Mouse (Mus musculus): ENCODE data around the gene Sprn. TPM values are rescaled to one million over a fixed set of nuclear protein-coding genes. Genes with fewer than 3 reads are reported as not detected.

The Sprn gene
- total and polyA plus RNA-seq, 3 experiments = 0.11 TPM; not detected in 2

DNA sequence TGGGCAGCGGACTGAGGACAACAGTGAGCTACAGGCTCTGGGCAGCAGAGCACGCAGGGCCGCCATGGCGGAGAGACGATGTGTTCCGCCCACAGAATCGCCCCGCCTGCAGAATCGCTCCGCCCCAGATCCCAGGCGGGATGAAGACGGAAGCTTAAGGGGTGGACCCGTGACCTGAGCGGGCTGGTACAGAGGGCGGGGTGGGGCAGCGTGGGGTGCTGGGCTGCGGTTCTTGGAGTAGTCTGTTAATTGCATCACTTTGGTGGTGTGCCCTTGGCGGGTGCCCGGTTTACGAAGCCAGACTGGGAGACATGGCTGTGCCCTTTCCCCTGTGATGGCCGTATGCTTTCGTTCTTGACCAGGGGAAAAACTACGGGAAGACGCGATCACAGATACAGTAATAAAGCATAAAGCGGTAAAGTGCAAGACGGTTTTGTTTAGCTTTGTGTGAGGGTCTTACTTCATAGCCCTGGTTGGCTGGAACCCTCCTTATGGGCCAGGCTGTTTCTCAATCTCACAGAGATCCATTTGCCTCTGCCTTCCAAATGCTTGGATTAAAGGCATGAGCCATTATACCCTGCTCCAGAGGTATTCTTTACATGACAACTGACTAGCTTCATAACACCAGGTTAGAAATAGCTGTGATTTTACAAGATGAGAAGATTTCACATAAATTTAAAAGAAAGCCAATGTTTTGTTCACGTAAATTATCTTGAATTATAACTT is 38.2 kb downstream of the Sprn start, which contains the start of gene Echs1:
Echs1 (minus strand) TSS at position 148 of the 726 bp plus-strand sequence.
- peaks cover 23% of the 10 kb centered on the region for H3K4me1 ChIP-seq (ENCODE audit: insufficient read depth, low read depth, low read length)
- TF ChIP-seq GATA2 (IDR thresholded peaks at IDR 0.05; ENCODE audit: borderline replicate concordance, low read depth, low read length) (no peak), POLR2AphosphoS5 (IDR thresholded peaks at IDR 0.05; ENCODE audit: insufficient replicate concordance, low read depth, low read length) (no peak), GATA1 (IDR thresholded peaks at IDR 0.05; ENCODE audit: borderline replicate concordance, low read length) (no peak)
- 0 out of 2 replicates have a peak, but pooled peaks cover 1% of the 10 kb centered on the region for H3K27me3 ChIP-seq (ENCODE audit: insufficient read depth, low read length)
- DNase-seq (ENCODE audit: low spot score) = peak; percentile 98
- H3K4me3 ChIP-seq (ENCODE audit: low read depth, low read length) = peak within 1 kb of the TSS; percentile 96
- peaks cover 26% of the 10 kb centered on the region for H3K36me3 ChIP-seq (replicated peaks)
- H3K9me3 ChIP-seq (replicated peaks) = no peaks in the 10 kb centered on the region
- peak; percentile 97 for ATAC-seq (ENCODE audit: extremely low read depth, insufficient number of reproducible peaks, low FRiP score, poor library complexity, severe bottlenecking)

GRCm38 (mm10) chr7:140115583-140116328 is 38.9 kb downstream of the Sprn start, which contains the start of gene Paox:
TSS of gene Paox (plus strand) at chr7:140115799.
- DNase-seq (ENCODE audit: low spot score) = peak; percentile 81
- H3K9me3 ChIP-seq (replicated peaks) = no peaks in the 10 kb centered on the region
- no peaks in the 10 kb centered on the region for H3K27me3 ChIP-seq (ENCODE audit: insufficient read depth, low read length)
- H3K4me3 ChIP-seq (ENCODE audit: low read depth, low read length) = peak within 1 kb of the TSS; percentile 96
- TF ChIP-seq CTCF (IDR thresholded peaks at IDR 0.05; ENCODE audit: low read depth, low read length) (no peak), POLR2AphosphoS5 (IDR thresholded peaks at IDR 0.05; ENCODE audit: insufficient replicate concordance, low read depth, low read length) (no peak), TAL1 (conservative IDR thresholded peaks at IDR 0.05; ENCODE audit: low read depth, low read length) (no peak), GATA2 (IDR thresholded peaks at IDR 0.05; ENCODE audit: borderline replicate concordance, low read depth, low read length) (no peak), GATA1 (IDR thresholded peaks at IDR 0.05; ENCODE audit: borderline replicate concordance, low read length) (no peak)
- H3K4me1 ChIP-seq (ENCODE audit: insufficient read depth, low read depth, low read length) = peaks cover 20% of the 10 kb centered on the region
- H3K36me3 ChIP-seq (replicated peaks) = peaks cover 32% of the 10 kb centered on the region
- ATAC-seq (ENCODE audit: extremely low read depth, insufficient number of reproducible peaks, low FRiP score, poor library complexity, severe bottlenecking) = peak; percentile 70

GRCm38 (mm10) chr7:140111943-140112342 is 42.7 kb downstream of the Sprn start:
- Histone ChIP-seq H3K36me3 (replicated peaks) (peaks cover 70% of the 10 kb centered on the region), H3K9me3 (replicated peaks) (no peaks in the 10 kb centered on the region), H3K4me1 (ENCODE audit: insufficient read depth, low read depth, low read length) (peaks cover 16% of the 10 kb centered on the region), H3K4me3 (ENCODE audit: low read depth, low read length) (no peak overlapping the region), H3K27me3 (ENCODE audit: insufficient read depth, low read length) (no peaks in the 10 kb centered on the region)
- DNase-seq (ENCODE audit: low spot score) (no peak), ATAC-seq (ENCODE audit: extremely low read depth, insufficient number of reproducible peaks, low FRiP score, poor library complexity, severe bottlenecking) (no peak)
- TF ChIP-seq GATA1 (IDR thresholded peaks at IDR 0.05; ENCODE audit: borderline replicate concordance, low read length) (no peak), TAL1 (conservative IDR thresholded peaks at IDR 0.05; ENCODE audit: low read depth, low read length) (no peak), POLR2AphosphoS5 (IDR thresholded peaks at IDR 0.05; ENCODE audit: insufficient replicate concordance, low read depth, low read length) (no peak), CTCF (IDR thresholded peaks at IDR 0.05; ENCODE audit: low read depth, low read length) (no peak), GATA2 (IDR thresholded peaks at IDR 0.05; ENCODE audit: borderline replicate concordance, low read depth, low read length) (no peak)

- Histone ChIP-seq H3K4me1 (ENCODE audit: insufficient read depth, low read depth, low read length) (peaks cover 17% of the 10 kb centered on the region), H3K4me3 (ENCODE audit: low read depth, low read length) (no peak overlapping the region), H3K27me3 (ENCODE audit: insufficient read depth, low read length) (no peaks in the 10 kb centered on the region; the same call in 1 of the 2 replicates), H3K9me3 (replicated peaks) (no peaks in the 10 kb centered on the region), H3K36me3 (replicated peaks) (peaks cover 52% of the 10 kb centered on the region)
- DNase-seq (ENCODE audit: low spot score) (no peak), ATAC-seq (ENCODE audit: extremely low read depth, insufficient number of reproducible peaks, low FRiP score, poor library complexity, severe bottlenecking) (no peak)
- TF ChIP-seq GATA2 (IDR thresholded peaks at IDR 0.05; ENCODE audit: borderline replicate concordance, low read depth, low read length) = no peak
- no peak for TF ChIP-seq TAL1 (conservative IDR thresholded peaks at IDR 0.05; ENCODE audit: low read depth, low read length)
Measured at GRCm38 (mm10) chr7:140104009-140104408, 50.7 kb downstream of the Sprn start.

GRCm38 (mm10) chr7:140101993-140102860 is 52.5 kb downstream of the Sprn start, which contains the start of gene Fuom:
TSS of gene Fuom (minus strand) at chr7:140102441.
- Histone ChIP-seq H3K27me3 (ENCODE audit: insufficient read depth, low read length) (peaks cover 2% of the 10 kb centered on the region; the same call in 1 of the 2 replicates), H3K4me1 (ENCODE audit: insufficient read depth, low read depth, low read length) (peaks cover 17% of the 10 kb centered on the region), H3K4me3 (ENCODE audit: low read depth, low read length) (peak within 1 kb of the TSS; percentile 68), H3K9me3 (replicated peaks) (no peaks in the 10 kb centered on the region), H3K36me3 (replicated peaks) (peaks cover 34% of the 10 kb centered on the region)
- peak; percentile 91 for ATAC-seq (ENCODE audit: extremely low read depth, insufficient number of reproducible peaks, low FRiP score, poor library complexity, severe bottlenecking)
- peak; percentile 54 for DNase-seq (ENCODE audit: low spot score)
- TF ChIP-seq GATA2 (IDR thresholded peaks at IDR 0.05; ENCODE audit: borderline replicate concordance, low read depth, low read length) (no peak), POLR2AphosphoS5 (IDR thresholded peaks at IDR 0.05; ENCODE audit: insufficient replicate concordance, low read depth, low read length) (no peak), CTCF (IDR thresholded peaks at IDR 0.05; ENCODE audit: low read depth, low read length) (no peak), GATA1 (IDR thresholded peaks at IDR 0.05; ENCODE audit: borderline replicate concordance, low read length) (no peak), TAL1 (conservative IDR thresholded peaks at IDR 0.05; ENCODE audit: low read depth, low read length) (no peak)
